Mouse (Mus musculus) testis, adult 10 weeks (tissue): ENCODE measurements around the gene Pip. TPM values are rescaled to one million over a fixed set of nuclear protein-coding genes. Genes with fewer than 3 reads are reported as not detected.

ENCODE experiments used
- polyA plus RNA-seq: library from polyadenylated mRNA; stranded (reverse); fragments of 350-450 nt; fragmentation: Illumina TruSeq; extraction: RNeasy Lipid Tissue Mini Kit (QIAGEN cat#74804); gene quantifications from one replicate; pipeline ENCODE4 v1.2.3, GENCODE M21; 2014; ENCODE audit warnings: low read depth, low replicate concordance

Pip gene
- not detected for polyA plus RNA-seq

GRCm38 (mm10) chr6:41847235-41847634, at the start of gene Pip:
TSS of gene Pip (plus strand) at chr6:41847535.

GRCm38 (mm10) chr6:41852689-41853088, 5.4 kb downstream of the Pip start, which contains the start of gene Sval2:
TSS of gene Sval2 (plus strand) at chr6:41852989.

Other genes starting within 250 kb of the Pip start
- gene Ephb6, start 242.1 kb upstream of the Pip start, polyA plus RNA-seq: 0.06 TPM
- 0.11 TPM for gene Trpv6, start 211.1 kb upstream of the Pip start, polyA plus RNA-seq
- not detected for gene Trpv5, start 166.8 kb upstream of the Pip start, polyA plus RNA-seq
- gene Llcfc1, start 163.1 kb upstream of the Pip start, polyA plus RNA-seq: 681 TPM
- 0.94 TPM for gene Kel, start 143.2 kb upstream of the Pip start, polyA plus RNA-seq
- gene Olfr459, start 72.4 kb upstream of the Pip start, polyA plus RNA-seq: not detected
- gene Sval2, start 5.5 kb downstream of the Pip start, polyA plus RNA-seq: 2.7 TPM
- not detected for gene Sval1, start 104.1 kb downstream of the Pip start, polyA plus RNA-seq
- gene Sval3, start 120.6 kb downstream of the Pip start, polyA plus RNA-seq: not detected
- not detected for gene Sva, start 190.9 kb downstream of the Pip start, polyA plus RNA-seq